Mouse (Mus musculus): ENCODE data around the gene Gm28047.

Gm28047 gene

GRCm38 (mm10) chr15:102516293-102516692, 108.6 kb downstream of the Gm28047 start:
- peak; percentile 46 for DNase-seq (ENCODE audit: inconsistent ontology term)

GRCm38 (mm10) chr15:102515791-102516190, 109.1 kb downstream of the Gm28047 start:
- no peak for DNase-seq (ENCODE audit: inconsistent ontology term)

DNA sequence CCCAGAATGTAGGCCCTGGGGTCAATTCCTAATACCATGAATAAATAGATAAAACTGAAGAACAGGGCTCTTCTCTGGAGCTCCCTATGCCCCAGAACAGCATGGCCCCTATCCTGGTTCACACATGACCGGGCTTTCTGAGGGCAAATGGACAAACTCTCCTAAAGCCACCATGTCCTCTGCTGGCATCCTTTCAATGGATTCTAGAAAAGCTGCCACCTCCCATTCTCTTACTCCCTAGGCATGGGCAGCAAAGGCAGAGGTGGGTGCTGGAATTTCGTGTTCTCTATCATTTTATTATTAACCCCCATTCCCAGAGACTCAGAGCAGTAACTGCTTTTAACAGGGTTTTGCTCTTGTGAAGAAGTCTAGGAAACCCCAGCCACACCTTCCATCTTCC, 109.6 kb downstream of the Gm28047 start:
- no peak for DNase-seq (ENCODE audit: inconsistent ontology term)

GRCm38 (mm10) chr15:102513004-102513403, 111.9 kb downstream of the Gm28047 start:
- DNase-seq (ENCODE audit: inconsistent ontology term): no peak

- no peak for DNase-seq (ENCODE audit: inconsistent ontology term)
Measured at GRCm38 (mm10) chr15:102512471-102512870, 112.4 kb downstream of the Gm28047 start.

DNA sequence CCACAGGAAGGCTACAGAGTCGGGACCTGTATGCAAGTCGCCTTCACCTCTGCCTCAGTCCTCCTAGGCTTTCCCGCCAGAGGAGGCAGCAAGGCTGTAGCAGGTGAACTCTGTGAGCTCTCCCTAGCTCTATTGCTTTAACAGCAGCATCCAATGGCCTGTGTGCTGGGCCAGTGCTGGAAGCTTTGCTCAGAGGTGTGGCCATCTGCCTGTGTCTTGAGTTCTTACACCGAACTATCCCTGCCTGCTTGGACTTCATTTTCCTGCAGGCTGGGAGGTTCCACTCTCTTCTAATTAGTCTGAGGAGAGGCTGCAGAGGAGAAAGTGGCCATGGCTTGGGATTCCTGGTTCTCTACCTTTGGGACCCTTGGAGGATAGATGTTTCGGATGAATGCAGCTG, 112.9 kb downstream of the Gm28047 start:
- no peak for DNase-seq (ENCODE audit: inconsistent ontology term)

GRCm38 (mm10) chr15:102511285-102511833, 113.5 kb downstream of the Gm28047 start:
- no peak for DNase-seq (ENCODE audit: inconsistent ontology term)

DNA sequence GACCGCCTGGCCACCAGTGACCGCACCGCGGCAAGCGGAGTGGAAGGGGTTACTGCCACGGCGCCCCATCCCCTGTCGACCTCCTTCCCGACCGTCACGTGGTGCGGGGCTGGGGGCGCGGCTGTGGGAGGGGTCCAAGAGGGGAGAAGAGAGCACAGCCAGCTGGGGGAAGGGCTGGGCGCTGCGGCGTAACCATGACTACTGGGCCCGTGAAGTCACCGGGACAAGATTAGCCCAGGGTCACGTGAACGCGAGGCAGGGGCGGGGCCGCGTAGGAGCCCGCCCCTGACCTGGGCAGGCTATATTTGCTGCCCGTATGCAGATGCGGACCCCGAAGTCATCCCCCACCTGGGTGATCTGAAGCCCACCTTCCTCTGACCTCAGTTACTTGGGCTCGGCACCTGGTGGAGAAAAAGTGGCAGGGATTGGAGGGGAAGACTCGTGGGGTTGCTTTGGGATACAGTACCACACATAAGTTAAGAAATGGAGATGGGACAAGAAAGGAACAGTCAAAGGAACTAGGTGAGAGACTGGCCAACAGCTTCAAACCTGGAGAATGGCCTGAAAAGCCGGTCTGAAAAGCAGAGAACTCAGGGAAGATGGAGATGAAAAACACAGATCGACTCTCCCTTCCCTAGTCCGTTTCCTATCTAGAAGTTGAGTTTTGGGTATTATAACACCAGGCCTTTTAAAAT, 114.1 kb downstream of the Gm28047 start:
- DNase-seq (ENCODE audit: inconsistent ontology term): peak; percentile 94

DNA sequence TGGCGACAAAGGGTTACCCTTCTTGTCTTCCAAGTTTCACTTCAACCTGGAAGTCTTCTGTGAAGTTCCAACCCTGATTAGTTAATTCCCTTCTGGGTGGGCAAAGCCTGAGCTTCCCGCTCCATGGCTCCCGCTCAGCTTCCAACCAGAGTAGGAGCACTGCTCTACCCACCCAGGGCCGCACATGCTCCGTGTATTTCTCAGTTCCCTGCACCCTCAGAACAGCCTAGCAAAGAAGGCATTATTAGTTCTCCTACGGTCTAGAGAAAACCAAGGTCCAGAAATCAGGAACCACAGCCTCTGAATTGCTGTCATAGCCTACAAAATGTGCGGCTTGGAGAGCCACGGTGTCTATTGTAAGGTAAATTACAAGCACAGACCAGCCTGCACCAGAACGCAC, 114.8 kb downstream of the Gm28047 start:
- no peak for DNase-seq (ENCODE audit: inconsistent ontology term)

GRCm38 (mm10) chr15:102508336-102508735, 116.5 kb downstream of the Gm28047 start:
- DNase-seq (ENCODE audit: inconsistent ontology term): no peak

- no peak for DNase-seq (ENCODE audit: inconsistent ontology term)
Measured at GRCm38 (mm10) chr15:102507561-102507960, 117.3 kb downstream of the Gm28047 start.

DNA sequence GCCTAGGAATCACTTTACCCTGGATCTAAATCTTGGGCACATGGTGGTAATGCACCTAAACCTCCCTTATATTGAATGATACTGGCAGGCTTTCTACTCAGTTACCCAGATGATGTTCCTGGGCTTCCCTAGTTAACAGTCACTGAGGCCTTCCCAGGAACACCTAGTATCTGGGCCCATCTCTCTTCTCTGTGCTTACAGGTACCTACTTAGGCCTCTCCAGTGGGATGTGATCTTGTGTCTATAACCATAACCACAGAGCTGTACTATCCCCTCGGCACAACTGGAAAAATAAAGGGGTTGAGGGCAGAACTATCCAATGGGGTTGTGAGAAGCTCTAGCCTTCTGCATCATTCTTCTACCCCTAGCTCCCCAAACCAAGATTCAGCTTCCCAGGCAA, 118.0 kb downstream of the Gm28047 start:
- no peak for DNase-seq (ENCODE audit: inconsistent ontology term)

- no peak for DNase-seq (ENCODE audit: inconsistent ontology term)
Measured at GRCm38 (mm10) chr15:102506464-102506830, 118.4 kb downstream of the Gm28047 start.

DNA sequence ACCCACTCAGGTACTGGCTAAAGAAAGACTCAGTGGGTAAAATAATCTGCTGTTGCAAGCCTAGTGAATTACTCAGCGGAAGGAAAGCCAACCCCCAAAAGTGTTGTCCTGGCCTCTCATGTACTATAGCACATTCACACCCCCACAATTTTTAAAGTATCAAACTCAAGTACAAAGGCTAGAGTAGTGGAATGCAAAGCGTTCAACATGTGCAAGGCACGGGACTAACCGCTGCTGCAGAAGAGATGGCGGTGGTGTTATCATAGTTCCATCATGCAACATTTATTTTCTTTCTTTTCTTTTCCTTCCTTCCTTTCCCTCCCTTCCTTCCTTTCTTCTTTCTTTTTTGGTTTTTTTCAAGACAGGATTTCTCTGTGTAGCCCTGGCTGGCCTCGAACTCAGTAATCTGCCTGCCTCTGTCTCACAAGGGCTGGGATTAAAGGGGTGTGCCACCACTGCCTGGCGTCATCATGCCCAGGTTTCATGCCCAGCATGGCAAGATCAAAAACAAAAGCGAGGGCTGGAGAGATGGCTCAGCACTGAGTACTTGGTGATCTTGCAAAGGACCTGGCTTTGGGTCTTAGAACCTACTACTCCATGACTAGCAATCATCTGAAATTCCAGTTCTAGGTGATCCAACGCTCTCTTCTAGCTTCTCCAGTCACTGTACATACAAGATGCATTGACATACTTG, 119.0 kb downstream of the Gm28047 start:
- no peak for DNase-seq (ENCODE audit: inconsistent ontology term)

- DNase-seq (ENCODE audit: inconsistent ontology term): no peak
Measured at GRCm38 (mm10) chr15:102505073-102505769, 119.6 kb downstream of the Gm28047 start.

GRCm38 (mm10) chr15:102503924-102504782, 120.7 kb downstream of the Gm28047 start:
- DNase-seq (ENCODE audit: inconsistent ontology term): no peak

DNA sequence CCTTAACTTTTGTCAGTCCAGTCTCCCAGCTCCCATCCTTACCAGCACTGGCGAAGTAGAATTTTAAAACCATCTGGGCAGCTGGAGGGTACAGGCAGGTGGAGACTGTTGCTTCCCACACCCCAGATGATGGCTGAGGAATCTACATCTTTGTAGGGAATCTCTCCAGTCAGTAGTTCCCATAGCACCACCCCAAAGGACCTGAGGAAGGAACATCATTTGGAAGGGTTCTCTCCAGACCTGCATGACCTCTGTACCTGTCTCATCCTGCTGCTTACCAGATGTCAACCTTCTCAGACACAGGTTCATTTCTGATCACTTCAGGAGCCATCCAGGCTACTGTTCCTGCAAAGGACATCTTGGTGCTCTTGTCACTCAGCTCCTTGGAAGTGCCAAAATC, 121.4 kb downstream of the Gm28047 start, which contains the start of gene Gm10337:
Gene Gm10337 (plus strand): TSS at position 276 of the 400 bp plus-strand sequence.
- DNase-seq (ENCODE audit: inconsistent ontology term): no peak

DNA sequence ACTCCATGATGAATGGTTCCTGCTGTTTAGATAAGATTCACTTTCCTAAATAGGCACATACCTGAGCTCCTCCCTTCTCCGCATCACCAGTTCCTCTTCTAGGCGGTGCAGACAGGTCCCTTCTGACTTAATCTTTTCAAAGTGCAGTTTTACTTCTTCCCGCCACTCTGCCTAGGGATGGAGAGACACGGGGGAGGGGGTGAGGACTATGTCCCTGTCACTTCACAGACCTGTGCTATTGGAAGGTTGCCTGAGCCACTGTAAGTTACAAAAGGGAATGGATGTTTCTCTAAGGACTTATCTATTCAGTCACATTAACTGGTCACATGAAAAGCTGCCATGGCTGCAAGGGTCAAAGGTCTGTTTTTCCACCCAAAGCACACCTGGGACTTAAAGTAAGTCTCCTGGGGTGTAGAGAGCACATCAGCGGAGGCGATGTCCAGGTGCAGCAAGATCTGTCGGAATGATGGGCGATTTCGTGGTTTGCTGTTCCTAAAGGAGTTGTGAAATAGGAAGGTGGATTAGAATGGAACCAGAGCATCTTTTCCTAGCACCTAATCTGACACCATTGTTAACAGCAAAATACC, 122.5 kb downstream of the Gm28047 start:
- DNase-seq (ENCODE audit: inconsistent ontology term): no peak

- no peak for DNase-seq (ENCODE audit: inconsistent ontology term)
Measured at GRCm38 (mm10) chr15:102501084-102501814, 123.6 kb downstream of the Gm28047 start.

DNA sequence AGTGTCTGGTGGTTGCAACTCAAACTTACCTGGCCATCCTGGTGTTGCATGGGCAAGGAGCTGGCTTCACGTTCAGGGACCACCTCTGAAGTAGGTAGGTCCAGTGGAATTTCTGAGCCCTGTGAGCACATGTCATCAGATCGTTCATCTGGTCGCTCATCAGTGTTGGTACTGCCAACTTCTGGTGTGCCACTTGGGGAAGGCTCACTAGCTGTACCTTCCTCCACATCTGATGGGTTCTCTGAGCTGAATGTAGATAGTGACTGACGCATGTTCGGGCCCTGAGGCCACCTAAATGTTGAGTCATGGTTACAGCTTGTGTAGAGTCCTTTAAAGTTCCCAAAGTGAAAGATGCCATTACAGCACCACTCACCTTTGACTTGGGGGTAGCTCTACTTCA, 124.4 kb downstream of the Gm28047 start:
- DNase-seq (ENCODE audit: inconsistent ontology term): no peak
